ENCODE assay signal across 8 mouse cellular contexts in the genomic region with DNA sequence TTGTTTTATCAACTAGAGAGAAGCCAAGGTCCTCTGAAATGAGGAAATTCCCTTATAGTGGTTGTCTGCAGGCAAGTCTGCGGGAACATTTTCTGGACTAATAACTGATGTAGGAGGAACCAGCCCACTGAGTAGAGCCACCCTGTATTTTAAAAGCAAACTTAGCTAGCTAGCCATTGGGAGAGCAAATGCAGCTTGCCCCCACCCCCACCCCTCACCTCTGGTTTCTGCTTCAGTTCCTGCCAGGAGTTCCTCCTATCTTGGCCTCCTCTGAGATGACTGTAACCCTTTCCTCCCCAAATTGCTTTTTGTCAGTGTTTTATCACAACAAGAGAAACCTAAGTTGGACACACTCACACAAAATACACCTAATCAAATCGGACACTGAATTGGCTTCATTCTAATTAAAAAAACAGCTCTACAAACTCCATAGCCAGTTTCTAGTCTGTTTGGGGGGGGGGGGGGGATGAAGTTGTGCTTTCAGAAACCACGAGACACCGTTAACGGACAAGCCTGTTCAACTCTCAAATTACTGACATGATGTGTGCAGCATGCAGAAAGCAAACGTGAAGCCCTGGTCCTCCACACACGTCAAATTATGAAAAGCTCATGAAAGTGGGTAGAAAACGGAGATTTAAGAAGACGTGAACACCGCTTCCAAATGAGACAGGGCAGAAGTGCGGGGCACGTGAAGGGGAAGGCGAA. TPM values are rescaled to one million over a fixed set of nuclear protein-coding genes. Genes with fewer than 3 reads are reported as not detected.
DNase-seq lines count a peak whose midpoint lies in the region; ATAC-seq and TF ChIP-seq lines count a peak whose summit lies in the region.

No protein-coding gene starts in this region.

- H3K9me3 ChIP-seq in heart, embryonic 15.5 days (replicated peaks), result no peaks in the 10 kb centered on the region
- no peaks in the 10 kb centered on the region for H3K9me3 ChIP-seq in liver, postnatal 0 days (ENCODE audit: low read length)

- 7% methylated on average over 13 of the region's 13 CpGs for WGBS in heart, embryonic 15.5 days
- 3% methylated on average over 13 of the region's 13 CpGs for WGBS in liver, postnatal 0 days (ENCODE audit: insufficient replicate concordance)

- H3K4me2 ChIP-seq in heart, embryonic 15.5 days, result peak overlapping the region; percentile 79
- H3K4me2 ChIP-seq in liver, postnatal 0 days (ENCODE audit: low read depth, low read length), result peak overlapping the region; percentile 81

- ATAC-seq in heart, embryonic 15.5 days (replicated peaks; ENCODE audit: insufficient number of reproducible peaks, insufficient read depth, low FRiP score, low read depth), result no peak
- no peak for ATAC-seq in liver, postnatal 0 days
- no peak for ATAC-seq in frontal cortex, adult (ENCODE audit: low TSS enrichment)
- ATAC-seq in erythroid progenitor cell, adult 5-6 weeks (replicated peaks; ENCODE audit: low FRiP score, poor library complexity, severe bottlenecking), result no peak

- no peaks in the 10 kb centered on the region for H3K27me3 ChIP-seq in heart, embryonic 15.5 days
- H3K27me3 ChIP-seq in liver, postnatal 0 days (ENCODE audit: insufficient read depth, low read length), result no peaks in the 10 kb centered on the region

- intact Hi-C loops in gastrocnemius, adult 2 months (cut with DNase I), result loop anchor here (5.0 to 10.0 kb wide), 3 partner anchors 86 to 412 kb away; a partner anchor contains a TSS

- H3K4me3 ChIP-seq in gastrocnemius, adult 2 months, result peak overlapping the region; percentile 91
- peak overlapping the region; percentile 84 for H3K4me3 ChIP-seq in brown adipose tissue, adult 24 weeks (ENCODE audit: insufficient read depth, low read depth, low read length)
- H3K4me3 ChIP-seq in heart, embryonic 15.5 days, result peak overlapping the region; percentile 99
- peak overlapping the region; percentile 77 for H3K4me3 ChIP-seq in liver, postnatal 0 days (ENCODE audit: low read depth, low read length)

- peaks cover 20% of the 10 kb centered on the region for H3K36me3 ChIP-seq in heart, embryonic 15.5 days
- peaks cover 7% of the 10 kb centered on the region; the same call in 1 of the 2 replicates for H3K36me3 ChIP-seq in liver, postnatal 0 days (replicated peaks; ENCODE audit: insufficient read depth, low read length)

- H3K4me1 ChIP-seq in brown adipose tissue, adult 24 weeks (ENCODE audit: control insufficient read depth, insufficient read depth, insufficient read length, low read length), result no peaks in the 10 kb centered on the region
- peaks cover 13% of the 10 kb centered on the region for H3K4me1 ChIP-seq in heart, embryonic 15.5 days (replicated peaks)
- H3K4me1 ChIP-seq in liver, postnatal 0 days (ENCODE audit: insufficient read depth), result peaks cover 11% of the 10 kb centered on the region

- H3K27ac ChIP-seq in gastrocnemius, adult 2 months, result peak overlapping the region; percentile 98
- H3K27ac ChIP-seq in brown adipose tissue, adult 24 weeks (replicated peaks; ENCODE audit: low read depth, low read length), result no peak overlapping the region
- peak overlapping the region; percentile 99; the same call in 1 of the 2 replicates for H3K27ac ChIP-seq in heart, embryonic 15.5 days
- H3K27ac ChIP-seq in liver, postnatal 0 days (ENCODE audit: low read depth), result peak overlapping the region; percentile 94

- H3K9ac ChIP-seq in heart, embryonic 15.5 days, result peak overlapping the region; percentile 97
- H3K9ac ChIP-seq in liver, postnatal 0 days (replicated peaks), result peak overlapping the region; percentile 94

- TF ChIP-seq EP300 in liver, postnatal 0 days (IDR thresholded peaks at IDR 0.05; ENCODE audit: low read depth), result no peak

- TF ChIP-seq CTCF in gastrocnemius, adult 2 months (IDR thresholded peaks at IDR 0.05), result no peak
- no peak for TF ChIP-seq CTCF in liver, postnatal 0 days (IDR thresholded peaks at IDR 0.05; ENCODE audit: low read depth)

- DNase-seq in gastrocnemius, adult 2 months, result no peak
- no peak for DNase-seq in gastrocnemius, postnatal 4 days (ENCODE audit: low spot score in 2 of 2)
- peak; percentile 47 for DNase-seq in 3T3-L1 (ENCODE audit: low read depth, low spot score)
- DNase-seq in liver, postnatal 0 days, result peak; percentile 25

RNA-seq across cellular contexts. Expression of a gene that starts 1.3 kb away (rescaled TPM):
- 1 to 10 TPM; 3.9 to 6.5 TPM for total RNA-seq in gastrocnemius, adult 2 months (2021)
- 10 to 100 TPM; 10.3 to 11.4 TPM for total RNA-seq in gastrocnemius, postnatal 4 days (2021)
- polyA plus RNA-seq in brown adipose tissue, adult 24 weeks (2012; ENCODE audit: insufficient read depth, insufficient read length, missing spikeins), result 5.0 and 8.2 TPM in 2 replicates
- 4.5 and 4.6 TPM in 2 replicates for polyA plus RNA-seq in heart, embryonic 15.5 days (2015; fragmentation: Nextera tagmentation; extraction: Ambion mirVana)
- 1.3 and 1.7 TPM in 2 replicates for polyA plus RNA-seq in liver, postnatal 0 days (2015; fragmentation: Nextera tagmentation; extraction: Ambion mirVana)
- 2.5 and 7.2 TPM in 2 replicates for total RNA-seq in erythroid progenitor cell, adult 5-6 weeks (2015; ENCODE audit: low replicate concordance)
- 3.0 and 6.0 TPM in 2 replicates for total RNA-seq in erythroid progenitor cell, adult 5-6 weeks (2017; ENCODE audit: low replicate concordance)

RNA-seq across cellular contexts. Expression of a gene that starts 1.7 kb away (rescaled TPM):
- 10 to 100 TPM; 12.7 to 13.8 TPM for total RNA-seq in gastrocnemius, adult 2 months (2021)
- 10 to 100 TPM; 12.4 to 14.7 TPM for total RNA-seq in gastrocnemius, postnatal 4 days (2021)
- polyA plus RNA-seq in brown adipose tissue, adult 24 weeks (2012; ENCODE audit: insufficient read depth, insufficient read length, missing spikeins), result 11.2 and 11.6 TPM in 2 replicates
- polyA plus RNA-seq in heart, embryonic 15.5 days (2015; fragmentation: Nextera tagmentation; extraction: Ambion mirVana), result 24.1 and 30.7 TPM in 2 replicates
- 23.3 and 23.8 TPM in 2 replicates for polyA plus RNA-seq in liver, postnatal 0 days (2015; fragmentation: Nextera tagmentation; extraction: Ambion mirVana)
- 7.6 and 14.3 TPM in 2 replicates for total RNA-seq in erythroid progenitor cell, adult 5-6 weeks (2015; ENCODE audit: low replicate concordance)
- total RNA-seq in erythroid progenitor cell, adult 5-6 weeks (2017; ENCODE audit: low replicate concordance), result 8.5 and 14.1 TPM in 2 replicates

RNA-seq across cellular contexts. Expression of a gene that starts 53.7 kb away (rescaled TPM):
- under 1 TPM; 0.20 to 0.48 TPM for total RNA-seq in gastrocnemius, adult 2 months (2021)
- total RNA-seq in gastrocnemius, postnatal 4 days (2021), result 1 to 10 TPM in 1 of 2 experiments, under 1 TPM in 1; 0.61 to 1.4 TPM
- polyA plus RNA-seq in brown adipose tissue, adult 24 weeks (2012; ENCODE audit: insufficient read depth, insufficient read length, missing spikeins), result not detected in 2 replicates
- polyA plus RNA-seq in heart, embryonic 15.5 days (2015; fragmentation: Nextera tagmentation; extraction: Ambion mirVana), result 0.20 and 0.81 TPM in 2 replicates
- 0.16 and 0.26 TPM in 2 replicates for polyA plus RNA-seq in liver, postnatal 0 days (2015; fragmentation: Nextera tagmentation; extraction: Ambion mirVana)
- not detected in 2 replicates for total RNA-seq in erythroid progenitor cell, adult 5-6 weeks (2015; ENCODE audit: low replicate concordance)
- 3.6 TPM in 1 of 2 replicates, not detected in the other for total RNA-seq in erythroid progenitor cell, adult 5-6 weeks (2017; ENCODE audit: low replicate concordance)

Comparison
In these comparisons a context has a peak if more than half of its experiments do, and no peak if none do; other contexts are left out.
1. DNase-seq: peak in 3T3-L1 (single experiment) and liver, postnatal 0 days (single experiment); none in gastrocnemius, adult 2 months (single experiment) and gastrocnemius, postnatal 4 days (0 of 2).
2. Peak in every context shown above with its lines, with median percentiles within 50 percentile points of each other: H3K4me3 ChIP-seq.